Mouse (Mus musculus): ENCODE measurements around the gene Oprd1.

Gene Oprd1

DNA sequence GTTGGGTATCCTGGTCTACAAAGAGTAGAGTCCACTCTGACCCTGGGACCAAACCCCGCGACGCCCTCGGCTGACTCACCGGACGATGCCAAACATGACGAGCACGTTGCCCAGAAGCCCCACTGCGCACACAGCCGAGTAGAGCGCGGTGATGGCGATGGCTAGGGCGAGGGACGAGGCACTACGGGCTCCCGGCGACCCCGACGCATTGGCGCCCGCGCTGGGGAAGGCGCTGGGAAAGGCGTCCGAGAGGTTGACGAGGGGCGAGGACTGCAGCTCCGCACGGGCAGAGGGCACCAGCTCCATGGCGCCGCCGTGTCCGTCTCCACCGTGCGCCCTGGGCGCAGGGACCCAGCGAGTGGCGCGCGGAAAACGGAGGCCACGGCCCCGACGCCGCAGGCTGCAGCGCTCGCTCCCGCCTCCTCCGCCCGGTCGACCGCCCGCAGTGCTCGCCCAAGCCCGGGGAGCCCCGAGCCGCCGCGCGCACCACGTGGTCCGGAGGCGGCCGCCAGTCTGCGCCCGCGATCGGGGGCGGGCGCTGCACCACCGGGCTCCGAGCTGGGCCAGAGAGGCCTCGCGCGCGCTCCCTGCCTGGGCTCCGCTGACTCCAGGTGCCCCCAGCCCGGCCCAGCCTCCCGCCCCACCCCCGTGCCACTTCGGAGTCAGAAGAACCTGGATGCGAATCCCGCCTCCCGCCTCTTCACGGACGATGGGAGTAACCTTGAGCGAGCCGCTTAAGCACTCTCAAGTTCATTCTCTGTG is at the start of gene Oprd1:
Oprd1 (minus strand) TSS at position 407 of the 762 bp plus-strand sequence.
- peak; percentile 52 for DNase-seq (ENCODE audit: extremely low spot score)

DNA sequence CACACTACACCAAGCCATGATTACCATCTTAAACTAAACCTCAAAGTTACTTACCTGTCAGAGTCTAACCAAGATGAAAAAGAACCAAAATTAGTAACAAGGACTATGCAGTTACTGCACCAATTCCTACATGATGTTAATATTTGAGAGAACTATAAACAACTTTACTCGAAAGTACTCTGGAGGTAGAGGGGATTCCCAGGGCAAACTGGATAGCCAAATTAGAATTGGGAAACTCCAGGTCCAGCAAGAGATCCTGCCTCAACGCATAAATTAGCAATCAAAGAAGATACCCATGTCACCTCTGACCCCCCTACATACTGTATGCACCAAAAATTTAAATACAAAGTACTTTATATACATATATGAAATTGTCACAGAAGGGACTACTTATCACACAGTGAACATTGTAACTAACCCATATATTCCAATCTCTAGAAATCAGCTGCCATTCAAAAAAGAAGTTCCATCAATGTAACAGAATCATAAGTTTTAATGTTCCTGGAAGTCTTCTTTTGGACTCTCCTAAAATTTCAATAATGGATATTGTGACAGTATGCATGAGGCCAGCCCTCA is 43.6 kb upstream of the Oprd1 start:
- DNase-seq (ENCODE audit: extremely low spot score), result no peak

DNA sequence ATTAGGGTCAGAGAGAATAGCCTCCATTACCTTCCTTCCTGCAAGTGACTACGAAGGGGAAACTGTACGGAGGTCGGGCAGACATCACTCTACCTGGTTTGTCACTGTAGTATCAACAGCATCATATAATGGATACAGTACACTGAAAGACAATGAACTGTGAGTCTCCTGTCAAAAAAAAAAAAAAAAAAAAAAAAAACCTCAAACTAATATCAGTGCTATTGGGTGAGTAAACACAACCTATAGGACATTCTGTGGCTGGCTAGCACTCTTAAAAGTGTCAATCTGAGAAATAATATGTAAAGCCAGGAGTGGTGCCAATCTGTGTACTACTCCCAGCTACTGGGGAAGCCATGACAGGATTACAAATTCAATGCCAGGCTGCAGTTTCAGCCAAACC is 38.9 kb upstream of the Oprd1 start:
- no peak for DNase-seq (ENCODE audit: extremely low spot score)

DNA sequence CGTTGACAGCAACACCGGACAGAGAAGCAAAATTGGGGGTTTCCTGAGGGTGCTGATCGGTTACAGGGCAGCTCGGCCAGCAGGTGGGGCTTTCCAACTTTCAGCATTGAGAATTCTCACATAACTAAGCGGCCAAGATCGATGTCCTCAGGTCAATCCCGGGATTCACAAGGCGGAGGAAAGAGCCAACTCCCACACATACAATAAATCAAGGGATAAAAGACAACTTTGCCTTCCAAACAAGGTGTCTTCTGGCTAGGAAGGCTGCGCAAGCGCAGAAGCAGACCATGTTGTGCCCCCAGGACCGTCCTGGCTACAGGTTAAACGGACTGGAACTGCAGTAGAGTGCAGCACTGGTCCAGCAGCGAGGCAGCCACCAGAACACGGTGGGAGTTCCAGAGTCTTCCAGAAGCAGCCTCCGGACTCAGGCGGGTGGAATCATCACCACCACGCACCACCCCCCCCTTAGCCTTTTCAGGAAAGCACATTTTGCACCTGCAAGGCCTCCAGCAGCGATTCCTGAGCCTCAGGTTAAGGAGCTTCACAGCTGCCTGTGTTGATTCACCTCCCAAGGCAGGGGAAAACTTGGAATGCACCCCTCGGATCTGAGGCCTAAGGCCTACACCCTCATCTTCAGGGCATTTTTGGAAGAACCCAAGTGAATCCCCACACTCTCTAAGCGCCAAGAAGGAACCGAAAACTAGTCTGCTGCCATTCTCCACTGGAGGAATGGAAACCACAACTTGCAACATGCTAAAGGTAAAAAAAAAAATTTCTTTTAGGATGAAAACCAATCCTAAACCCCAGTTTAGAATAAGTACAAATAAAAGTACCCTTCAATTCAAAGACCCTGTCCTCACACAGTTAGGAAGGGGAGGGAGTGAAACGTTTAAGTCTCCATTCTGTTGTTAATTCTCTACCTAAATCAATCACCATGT is 37.7 kb upstream of the Oprd1 start:
- DNase-seq (ENCODE audit: extremely low spot score), result no peak

DNA sequence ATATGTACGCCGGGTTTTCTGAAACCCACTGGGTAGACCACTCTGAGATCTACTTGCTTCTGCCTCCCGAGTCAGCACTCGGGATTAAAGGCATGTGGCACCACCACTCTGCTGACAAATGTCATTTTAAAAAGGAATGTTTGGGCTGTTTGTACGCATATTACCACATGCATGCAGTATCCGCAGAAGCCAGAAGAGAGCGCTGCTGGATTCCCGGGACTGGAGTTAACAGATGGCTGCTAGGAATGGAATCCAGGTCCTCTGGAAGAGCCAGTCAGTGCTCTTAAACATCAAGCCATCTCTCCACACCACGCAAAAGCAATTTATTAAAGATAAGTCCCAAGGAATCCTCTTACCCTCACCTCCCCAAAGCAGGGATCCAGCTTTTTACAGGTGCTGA is 36.4 kb upstream of the Oprd1 start:
- no peak for DNase-seq (ENCODE audit: extremely low spot score)

DNA sequence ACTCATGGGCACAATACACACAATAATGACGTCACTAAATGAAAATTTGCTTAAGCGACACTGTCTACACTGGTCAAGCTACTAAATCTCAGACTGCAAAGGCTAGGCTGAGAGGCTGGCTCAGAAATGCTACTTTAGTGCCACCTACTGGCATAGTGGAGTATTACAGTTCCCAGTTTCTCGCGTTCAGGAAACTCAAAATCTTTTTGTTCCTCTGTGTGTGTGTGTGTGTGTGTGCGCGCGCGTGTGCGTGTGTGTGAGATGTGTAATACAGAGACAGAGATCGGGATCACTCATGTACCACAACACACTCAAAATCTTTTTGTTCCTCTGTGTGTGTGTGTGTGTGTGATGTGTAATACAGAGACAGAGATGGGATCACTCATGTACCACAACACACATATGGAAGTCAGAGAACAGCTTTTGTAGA is 34.4 kb upstream of the Oprd1 start:
- DNase-seq (ENCODE audit: extremely low spot score), result peak; percentile 75

DNA sequence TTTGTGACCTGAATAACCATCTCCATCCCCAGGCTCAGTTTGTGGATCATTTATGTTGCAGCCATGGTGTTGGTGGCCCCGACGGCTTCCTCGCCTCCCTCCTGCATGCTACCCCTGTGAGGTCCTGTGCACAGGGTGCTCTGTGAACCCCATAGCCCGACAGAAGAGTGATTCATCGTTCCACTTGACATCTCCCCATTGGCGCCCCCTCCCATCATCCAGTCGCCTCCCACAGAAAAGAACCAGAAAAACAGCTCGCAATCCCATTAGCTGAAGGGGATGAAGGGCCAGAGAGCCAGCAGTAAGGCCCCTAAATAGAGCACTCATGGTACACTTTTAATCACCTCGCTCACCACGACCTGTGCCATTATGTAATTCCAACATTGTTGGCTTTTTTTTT is 32.2 kb upstream of the Oprd1 start:
- DNase-seq (ENCODE audit: extremely low spot score), result no peak

DNA sequence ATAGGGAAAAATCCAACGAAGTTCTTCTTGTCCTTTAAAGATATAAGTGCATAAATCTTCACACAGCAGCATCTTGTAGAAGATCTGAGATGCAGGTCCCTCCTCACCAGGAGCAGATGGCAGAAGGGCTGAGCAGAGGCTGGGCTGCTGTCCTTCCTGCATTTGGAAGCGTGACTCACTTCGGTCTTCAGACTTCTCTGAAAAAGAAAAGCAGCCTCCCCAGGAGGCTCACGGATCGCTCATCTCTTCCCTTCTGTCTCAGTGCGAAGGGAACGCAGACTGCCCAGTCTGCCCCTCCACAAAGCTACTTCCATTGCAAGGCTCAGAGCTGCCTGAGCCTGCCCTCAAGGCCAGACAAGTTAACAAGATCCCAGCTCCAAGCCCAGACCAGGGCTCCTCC is 26.6 kb upstream of the Oprd1 start:
- no peak for DNase-seq (ENCODE audit: extremely low spot score)

DNA sequence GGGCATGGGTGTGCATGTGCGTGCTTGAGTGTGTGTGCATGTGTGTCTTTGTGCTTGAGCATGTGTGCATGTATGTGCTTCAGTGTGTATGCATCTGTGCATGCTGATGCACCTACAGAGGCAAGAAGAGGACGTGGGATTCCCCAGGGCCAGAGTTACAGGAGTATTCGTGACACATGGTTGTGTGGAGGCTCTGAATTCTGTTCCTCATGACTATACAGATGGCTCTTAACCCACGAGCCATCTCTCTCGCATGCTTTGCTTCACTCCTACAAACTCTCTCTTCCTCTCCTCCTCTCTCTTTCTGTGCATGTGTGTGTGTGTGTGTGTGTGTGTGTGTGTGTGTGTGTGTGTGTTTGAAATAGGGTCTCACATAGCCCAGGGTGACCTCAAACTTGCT is 25.5 kb upstream of the Oprd1 start:
- no peak for DNase-seq (ENCODE audit: extremely low spot score)

DNA sequence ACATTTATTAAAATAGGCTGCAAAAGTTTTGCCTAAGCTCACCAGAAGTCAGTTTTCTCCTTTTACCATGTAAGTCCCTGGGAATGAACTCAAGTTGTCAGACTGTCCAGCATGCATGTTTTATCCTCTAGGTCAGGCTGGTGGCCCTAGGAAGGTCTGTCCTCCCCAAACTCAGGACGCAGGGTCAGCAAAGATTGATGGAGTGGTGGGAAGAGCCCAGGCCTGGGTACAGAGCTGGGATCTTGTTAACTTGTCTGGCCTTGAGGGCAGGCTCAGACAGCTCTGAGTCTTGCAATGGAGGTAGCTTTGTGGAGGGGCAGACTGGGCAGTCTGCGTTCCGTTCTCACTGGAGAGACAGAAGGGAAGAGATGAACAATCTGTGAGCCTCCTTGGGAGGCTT is 25.0 kb upstream of the Oprd1 start:
- no peak for DNase-seq (ENCODE audit: extremely low spot score)

DNA sequence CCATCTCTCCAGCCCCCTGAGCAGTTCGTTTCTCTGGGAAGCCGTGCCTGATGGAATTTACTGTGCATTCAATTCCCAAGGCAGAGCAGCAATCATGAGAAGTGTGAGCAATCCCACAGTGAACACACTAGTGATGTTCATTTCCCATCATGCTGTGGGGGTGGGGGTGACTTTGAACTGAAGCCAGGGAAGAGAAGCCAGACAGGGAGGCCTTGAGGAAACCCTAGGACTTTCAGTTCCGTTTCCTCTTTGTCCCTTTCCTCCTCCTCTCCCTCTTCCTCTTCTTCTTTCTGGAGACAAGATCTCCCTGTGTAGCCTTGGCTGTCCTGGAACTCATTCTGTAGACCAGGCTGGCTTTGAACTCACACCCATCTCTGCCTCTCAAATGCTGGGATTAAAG is 23.1 kb upstream of the Oprd1 start:
- DNase-seq (ENCODE audit: extremely low spot score), result no peak

DNA sequence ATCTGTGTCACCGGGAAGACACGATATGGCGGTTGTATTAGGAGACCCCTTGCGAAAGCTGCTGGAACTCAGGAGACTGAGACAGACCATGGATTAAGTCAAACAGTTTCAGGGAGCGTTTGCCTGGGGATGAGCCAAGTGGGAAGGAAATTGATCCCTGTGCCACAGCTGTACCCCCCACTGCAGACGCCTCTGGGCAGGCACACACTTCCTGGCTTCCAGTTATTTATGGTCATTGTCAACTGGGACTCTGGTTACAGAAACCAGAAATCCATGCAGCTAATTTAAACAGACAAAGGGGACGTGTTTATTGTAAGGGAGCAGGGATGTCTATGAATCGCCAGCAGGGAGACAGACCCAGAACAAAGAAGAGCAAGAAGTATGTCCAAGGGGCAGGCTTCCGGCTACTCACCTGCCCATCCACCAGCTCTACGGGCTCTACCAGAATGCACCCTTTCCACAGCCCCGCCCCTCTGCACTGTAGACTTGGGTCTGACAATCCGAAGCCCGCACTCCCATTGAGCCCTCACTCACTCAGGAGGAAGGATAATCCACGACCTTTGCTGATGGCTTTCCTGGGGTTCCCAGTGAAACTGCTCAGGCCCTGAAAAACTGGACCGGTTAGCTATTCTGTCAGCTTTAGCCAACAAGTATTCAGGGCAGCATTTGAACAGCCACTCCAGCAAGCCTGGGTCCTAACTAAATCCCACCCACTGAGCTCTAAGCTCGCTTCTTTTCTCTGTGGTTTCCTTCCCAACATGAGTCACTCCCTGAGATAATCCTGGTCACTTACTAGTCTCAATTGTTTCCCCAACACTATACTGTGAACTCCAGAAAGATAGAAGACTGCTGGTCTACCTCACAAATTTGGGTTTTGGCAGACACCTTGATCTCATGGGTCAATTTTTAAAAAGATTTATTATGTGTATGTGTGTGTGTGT is 22.3 kb upstream of the Oprd1 start:
- DNase-seq (ENCODE audit: extremely low spot score), result no peak

DNA sequence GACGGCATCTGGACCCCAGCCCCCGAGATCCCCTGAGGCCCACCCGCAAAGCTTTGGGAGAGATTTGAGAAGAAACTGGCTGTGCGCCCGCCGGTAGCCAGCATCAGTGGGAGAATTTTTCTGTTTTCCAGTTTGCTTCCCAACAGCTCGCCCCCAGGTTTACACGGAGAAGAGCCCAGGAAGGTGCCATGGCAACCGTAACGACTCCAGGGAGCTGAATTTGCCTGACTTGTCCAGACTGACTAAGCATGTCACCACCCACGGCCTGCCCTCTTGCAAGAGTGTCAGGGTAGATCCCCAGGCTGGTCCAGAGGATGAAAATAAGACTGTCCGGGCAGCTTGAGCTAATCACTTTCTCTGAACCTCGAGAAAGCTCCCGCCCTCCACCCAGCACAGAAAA is 21.4 kb upstream of the Oprd1 start:
- DNase-seq (ENCODE audit: extremely low spot score), result no peak

DNA sequence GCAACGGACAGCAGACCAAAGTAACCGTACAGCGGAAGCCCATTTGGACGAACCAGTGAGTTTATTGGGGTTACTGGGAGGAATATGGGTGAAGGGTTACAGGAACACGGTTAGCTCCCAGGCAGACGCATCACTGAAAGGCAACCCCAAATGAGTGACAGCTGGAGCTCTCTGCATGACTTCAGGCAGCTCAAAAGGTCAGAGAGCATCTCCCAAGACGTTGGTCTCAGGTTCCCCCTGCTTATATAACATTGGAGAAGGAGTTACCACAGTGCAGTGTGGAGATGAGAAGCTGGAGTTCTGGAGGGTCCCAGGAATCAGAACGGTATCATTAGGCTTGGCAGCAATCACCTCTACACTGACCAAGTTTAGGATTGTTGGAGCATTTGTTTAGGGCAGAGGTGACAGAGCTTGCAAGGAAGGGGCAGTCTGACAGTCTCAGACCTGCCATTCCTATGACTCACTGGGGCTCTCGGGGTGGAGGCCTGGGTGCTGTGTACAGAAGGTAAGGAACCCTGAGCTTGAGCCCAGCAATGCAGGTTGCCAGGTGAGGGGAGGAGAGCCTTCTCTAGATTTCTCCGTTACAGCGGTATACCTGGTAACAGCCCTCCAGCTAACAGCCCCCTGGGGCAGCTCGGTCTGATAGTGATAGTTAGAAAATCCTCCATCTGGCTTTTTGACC is 12.8 kb upstream of the Oprd1 start:
- DNase-seq (ENCODE audit: extremely low spot score), result no peak

DNA sequence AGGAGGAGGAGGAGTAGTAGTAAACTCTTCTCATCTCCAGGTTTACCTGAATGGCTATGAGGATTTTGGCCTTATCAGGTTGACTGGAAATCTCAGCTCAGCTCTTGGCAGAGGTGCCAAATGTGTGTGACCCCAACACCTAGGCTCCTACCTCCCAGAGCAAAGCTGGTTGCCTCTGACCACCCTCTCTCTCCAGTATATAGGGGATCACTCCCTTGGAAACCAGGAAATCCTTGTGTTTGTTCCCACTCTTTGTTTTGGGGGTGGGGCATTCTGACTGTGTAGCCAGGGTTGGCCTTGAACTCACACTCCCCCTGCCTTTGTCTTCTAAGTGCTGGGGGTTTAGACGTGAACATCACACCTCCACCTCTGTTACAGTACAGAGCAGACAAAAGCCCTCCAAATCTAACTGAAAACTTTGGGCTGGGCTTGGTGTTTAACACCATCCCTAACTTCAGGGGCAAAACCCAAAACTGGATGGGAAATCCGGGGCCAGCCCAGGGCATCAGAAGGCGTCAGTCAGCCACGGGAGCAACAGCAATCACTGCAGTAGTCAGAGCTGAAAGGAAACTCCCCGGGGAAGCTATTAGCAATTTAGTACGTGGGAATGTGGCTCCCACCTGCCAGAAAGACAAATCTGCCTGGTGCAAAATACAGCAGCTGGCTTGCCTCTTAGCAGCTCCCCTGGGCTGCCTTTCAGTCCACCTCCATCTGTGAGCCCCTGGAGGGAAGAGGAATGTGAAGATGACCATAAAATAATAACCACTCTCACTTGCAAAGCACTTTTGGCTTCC is 10.8 kb upstream of the Oprd1 start:
- DNase-seq (ENCODE audit: extremely low spot score), result no peak

DNA sequence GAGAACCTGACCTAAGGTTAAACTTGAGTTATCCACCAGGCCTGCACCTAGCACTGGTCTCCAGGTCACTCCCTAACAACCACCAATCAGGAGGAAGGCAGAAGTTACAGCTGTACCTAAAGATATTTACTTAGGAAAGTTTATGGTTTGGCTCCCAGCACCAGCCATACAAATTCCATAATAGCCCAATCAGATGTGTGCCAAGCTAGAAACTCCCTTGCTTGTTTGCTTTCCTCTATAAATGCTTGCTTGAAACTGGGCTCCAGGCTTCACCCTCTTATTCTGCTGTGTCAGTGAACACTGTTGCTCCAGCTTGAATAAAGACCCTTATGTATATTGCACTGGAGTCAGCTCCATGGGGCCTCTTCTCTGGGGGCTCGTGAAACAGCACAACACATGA is 7.4 kb upstream of the Oprd1 start:
- DNase-seq (ENCODE audit: extremely low spot score), result no peak

DNA sequence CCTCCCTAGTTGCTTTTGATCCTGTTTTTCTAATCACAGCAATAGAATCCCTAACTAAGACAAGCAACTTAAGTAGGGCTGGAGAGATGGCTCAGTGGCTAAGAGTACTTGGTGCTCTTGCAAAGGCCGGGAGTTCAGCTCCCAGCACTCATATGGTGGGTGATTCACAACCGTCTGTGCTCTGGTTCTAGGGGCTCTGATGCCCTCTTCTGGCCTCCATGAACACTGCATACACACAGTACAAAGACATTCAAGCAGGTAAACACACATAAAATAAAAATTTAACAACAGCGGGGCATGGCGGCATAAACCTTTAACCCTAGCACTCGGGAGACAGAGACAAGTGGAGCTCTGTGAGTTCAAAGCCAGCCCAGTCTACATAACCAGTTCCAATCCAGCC is 1.9 kb upstream of the Oprd1 start:
- no peak for DNase-seq (ENCODE audit: extremely low spot score)

DNA sequence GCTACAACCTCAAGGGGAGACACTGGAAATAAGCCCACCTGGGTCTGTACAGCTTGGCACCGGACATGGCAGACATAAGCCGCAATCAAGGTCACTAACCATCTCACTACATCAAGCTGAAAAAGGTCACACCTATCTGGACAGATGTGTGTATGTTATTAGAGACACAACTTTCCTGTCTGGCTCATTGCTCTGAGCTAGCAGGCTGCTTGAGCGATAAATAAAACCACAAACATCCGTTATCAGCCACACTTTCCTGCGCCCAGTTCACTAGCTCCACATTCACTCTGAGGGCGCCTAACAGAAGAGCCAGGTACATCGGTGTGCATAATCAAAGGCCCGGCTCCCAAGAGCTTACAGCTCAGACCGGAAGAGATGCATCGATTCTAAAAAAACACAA is 806 bp upstream of the Oprd1 start:
- no peak for DNase-seq (ENCODE audit: extremely low spot score)

DNA sequence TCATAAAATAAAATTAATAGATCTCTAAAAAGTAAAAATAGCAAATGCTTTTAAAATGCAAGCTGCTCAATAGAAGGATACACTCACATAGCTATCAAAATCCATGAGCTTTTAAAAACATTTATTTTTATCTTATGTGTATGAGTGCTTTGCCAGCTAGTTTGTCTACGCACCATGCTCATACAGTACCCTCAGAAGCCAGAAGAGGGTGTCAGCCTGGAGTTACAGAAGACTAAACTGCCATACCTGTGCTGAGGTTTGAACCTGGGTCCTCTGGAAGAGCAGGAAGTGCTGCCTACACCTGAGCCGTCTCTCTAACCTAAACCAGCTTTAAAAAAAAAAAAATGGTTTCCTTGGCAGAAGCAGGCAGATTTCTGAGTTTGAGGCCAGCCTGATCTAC is 5.6 kb downstream of the Oprd1 start:
- DNase-seq (ENCODE audit: extremely low spot score), result no peak

DNA sequence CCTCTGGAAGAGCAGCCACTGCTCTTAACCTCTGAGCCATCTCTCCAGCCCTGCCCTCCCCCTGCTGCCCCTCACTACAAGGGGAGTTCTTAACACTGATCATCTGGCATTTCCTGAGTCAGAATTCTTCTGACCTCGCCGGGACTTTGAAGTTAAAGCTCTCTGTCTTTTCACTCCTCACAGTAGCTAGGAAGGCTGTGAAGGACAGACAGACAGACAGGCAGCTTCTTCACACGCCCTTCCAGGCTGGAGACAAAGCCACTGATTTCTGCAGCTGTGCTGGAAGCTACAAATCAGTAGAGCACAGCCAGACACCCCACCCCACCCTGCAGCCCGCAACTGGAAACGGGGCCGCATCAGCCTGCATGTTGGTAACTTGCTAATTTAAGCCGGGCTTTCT is 7.3 kb downstream of the Oprd1 start:
- no peak for DNase-seq (ENCODE audit: extremely low spot score)

Data from embryo, embryonic 9.5 days (tissue).